ENCODE assay signal across 9 mouse cellular contexts in the genomic region with DNA sequence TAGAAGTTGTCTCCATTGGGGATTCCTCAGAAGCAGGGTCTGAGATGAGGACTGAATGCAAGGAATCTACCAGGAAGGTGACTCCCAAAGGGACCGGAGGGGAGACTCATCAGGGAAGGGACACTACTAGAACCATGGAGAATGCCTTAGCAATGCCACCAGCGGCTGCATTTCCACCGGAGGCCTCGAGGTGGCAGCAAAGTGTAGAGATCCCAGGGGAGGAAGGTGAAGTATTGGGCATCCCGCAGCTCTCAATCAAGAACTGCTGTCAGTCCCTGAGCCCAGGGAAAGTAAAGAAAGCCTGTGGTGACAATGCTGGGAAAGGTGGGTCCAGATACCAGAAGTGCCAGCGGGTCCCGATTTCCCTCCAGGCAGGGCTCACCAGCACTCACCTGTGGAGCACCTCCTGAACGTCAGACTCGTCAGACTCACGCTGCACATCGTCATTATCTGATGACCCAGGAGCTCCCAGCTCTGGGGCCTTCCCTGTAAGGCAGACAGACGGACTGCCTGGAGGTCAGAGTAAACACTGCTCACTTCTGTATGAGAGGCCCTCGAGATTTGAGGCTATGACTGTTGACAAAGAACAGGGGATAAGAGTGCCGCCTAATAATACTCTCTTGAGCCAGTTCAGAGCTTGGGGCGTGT.
DNase-seq lines count a peak whose midpoint lies in the region; ATAC-seq and TF ChIP-seq lines count a peak whose summit lies in the region.
"Had no signal": no experiment of that assay in that cellular context is flagged by ENCODE, and none has a peak within 500 bp of the region (broad histone marks: within the 10 kb centered on the region; RNA-seq: fewer than 3 reads in every experiment).

No protein-coding gene starts in this region.

- no peak overlapping the region for H3K4me2 ChIP-seq in hindbrain, embryonic 16.5 days (ENCODE audit: low read length)
- no peak overlapping the region for H3K4me2 ChIP-seq in forebrain, embryonic 16.5 days (ENCODE audit: low read length)

- peaks cover 14% of the 10 kb centered on the region for H3K4me1 ChIP-seq in hindbrain, embryonic 10.5 days (replicated peaks)
- no peaks in the 10 kb centered on the region for H3K4me1 ChIP-seq in hindbrain, embryonic 16.5 days (ENCODE audit: control insufficient read depth, insufficient read depth, low read depth, low read length)
- no peaks in the 10 kb centered on the region for H3K4me1 ChIP-seq in forebrain, embryonic 16.5 days (replicated peaks; ENCODE audit: control insufficient read depth, insufficient read depth, low read length)
- H3K4me1 ChIP-seq in spleen, adult 2 months (ENCODE audit: control insufficient read depth, insufficient read depth, insufficient read length): no peaks in the 10 kb centered on the region

- no peaks in the 10 kb centered on the region for H3K9me3 ChIP-seq in hindbrain, embryonic 10.5 days
- no peaks in the 10 kb centered on the region for H3K9me3 ChIP-seq in hindbrain, embryonic 16.5 days (ENCODE audit: control insufficient read depth, low read length)
- no peaks in the 10 kb centered on the region for H3K9me3 ChIP-seq in forebrain, embryonic 16.5 days (ENCODE audit: control insufficient read depth, low read length)

- peaks cover 7% of the 10 kb centered on the region for H3K27me3 ChIP-seq in hindbrain, embryonic 10.5 days (ENCODE audit: insufficient read depth, poor library complexity, severe bottlenecking)
- H3K27me3 ChIP-seq in hindbrain, embryonic 16.5 days (replicated peaks; ENCODE audit: control insufficient read depth, insufficient read depth, low read length): no peaks in the 10 kb centered on the region
- H3K27me3 ChIP-seq in forebrain, embryonic 16.5 days (replicated peaks; ENCODE audit: control insufficient read depth, insufficient read depth, low read length): no peaks in the 10 kb centered on the region
- no peaks in the 10 kb centered on the region for H3K27me3 ChIP-seq in spleen, adult 2 months (ENCODE audit: control insufficient read depth, insufficient read depth, low read length)

- peak; percentile 77 for DNase-seq in hindbrain, embryonic 10.5 days (ENCODE audit: low spot score)
- DNase-seq in cerebellum, adult 18-20 months: peak; percentile 87 to 89
- DNase-seq in left cerebral cortex, adult 18-20 months (ENCODE audit: low spot score in 2 of 2): peak; percentile 82 to 84
- DNase-seq in spleen, adult 2 months (ENCODE audit: low read depth in 1 of 2, low spot score in 2 of 2): peak in 1 of 2 experiments; percentile 71

- peaks cover 2% of the 10 kb centered on the region; the same call in 1 of the 2 replicates for H3K36me3 ChIP-seq in hindbrain, embryonic 10.5 days
- peaks cover 4% of the 10 kb centered on the region; the same call in 1 of the 2 replicates for H3K36me3 ChIP-seq in hindbrain, embryonic 16.5 days (ENCODE audit: control insufficient read depth, insufficient read depth, low read length)
- no peaks in the 10 kb centered on the region for H3K36me3 ChIP-seq in forebrain, embryonic 16.5 days (ENCODE audit: control insufficient read depth, insufficient read depth)
- H3K36me3 ChIP-seq in spleen, adult 2 months (ENCODE audit: control insufficient read depth, insufficient read depth, low read length): no peaks in the 10 kb centered on the region

- H3K27ac ChIP-seq in hindbrain, embryonic 10.5 days: no peak overlapping the region
- H3K27ac ChIP-seq in hindbrain, embryonic 16.5 days (ENCODE audit: low read depth, low read length): no peak overlapping the region
- H3K27ac ChIP-seq in forebrain, embryonic 16.5 days (ENCODE audit: low read length): no peak overlapping the region
- no peak overlapping the region for H3K27ac ChIP-seq in spleen, adult 2 months (ENCODE audit: insufficient read depth, low read length)

- ATAC-seq in hindbrain, embryonic 16.5 days: no peak; the same call in 1 of the 2 replicates
- peak; percentile 55 for ATAC-seq in forebrain, embryonic 16.5 days
- ATAC-seq in hematopoietic stem cell, adult 5-6 weeks (replicated peaks in 1 of 2; ENCODE audit: insufficient read depth in 1 of 2, low FRiP score in 2 of 2, low TSS enrichment in 1 of 2, low read depth in 1 of 2, poor library complexity in 2 of 2, severe bottlenecking in 2 of 2): peak; percentile 50 to 57
- ATAC-seq in megakaryocyte-erythroid progenitor cell, adult 5-6 weeks (replicated peaks; ENCODE audit: low FRiP score, low TSS enrichment, poor library complexity, severe bottlenecking): peak; percentile 34; the same call in 1 of the 2 replicates

- TF ChIP-seq POLR2A in spleen, adult 2 months (IDR thresholded peaks at IDR 0.05; ENCODE audit: low read depth, low read length): no peak

- peak; percentile 90; the same call in 1 of the 2 replicates for TF ChIP-seq CTCF in spleen, adult 2 months (IDR thresholded peaks at IDR 0.05; ENCODE audit: extremely low read depth, insufficient read depth, insufficient read length, insufficient replicate concordance)

- no peak overlapping the region for H3K4me3 ChIP-seq in hindbrain, embryonic 10.5 days
- no peak overlapping the region for H3K4me3 ChIP-seq in hindbrain, embryonic 16.5 days (ENCODE audit: low read length)
- H3K4me3 ChIP-seq in forebrain, embryonic 16.5 days (replicated peaks; ENCODE audit: low read length): no peak overlapping the region
- H3K4me3 ChIP-seq in spleen, adult 2 months (ENCODE audit: extremely low read depth, insufficient read depth, insufficient read length): no peak overlapping the region
- H3K4me3 ChIP-seq: myocyte had no signal

- no peak overlapping the region for H3K9ac ChIP-seq in hindbrain, embryonic 16.5 days (ENCODE audit: low read depth, low read length)
- no peak overlapping the region for H3K9ac ChIP-seq in forebrain, embryonic 16.5 days (replicated peaks; ENCODE audit: low read depth, low read length)

- WGBS in hindbrain, embryonic 10.5 days: 25% methylated on average over 15 of the region's 15 CpGs
- 27% methylated on average over 15 of the region's 15 CpGs for WGBS in hindbrain, embryonic 16.5 days
- 22% methylated on average over 15 of the region's 15 CpGs for WGBS in forebrain, embryonic 16.5 days
- WGBS in spleen, adult 2 months: 31% methylated on average over 15 of the region's 15 CpGs
